Mouse (Mus musculus) kidney, adult 11 months (tissue): ENCODE results near the gene Krt9.
"Not testable (repeated sequence)": the region's sequence is repeated elsewhere in the genome, so short reads cannot be mapped to it uniquely, and the experiment has no call there.

Experiments
- DNase-seq: peaks from one replicate; pipeline ENCODE4 v3.0.0; 2022

Gene Krt9

GRCm38 (mm10) chr11:100192992-100193391 lies at the start of gene Krt9:
Krt9 (minus strand) TSS chr11:100193246.
- no peak for DNase-seq

- not testable (repeated sequence) for DNase-seq
Observed at GRCm38 (mm10) chr11:100240272-100240671, 47.2 kb upstream of the Krt9 start.

GRCm38 (mm10) chr11:100221741-100222140 lies 28.7 kb upstream of the Krt9 start:
- DNase-seq, result no peak

GRCm38 (mm10) chr11:100219304-100219703 lies 26.3 kb upstream of the Krt9 start:
- no peak for DNase-seq

GRCm38 (mm10) chr11:100208542-100208941 lies 15.5 kb upstream of the Krt9 start:
- no peak for DNase-seq

- DNase-seq, result no peak
Observed at GRCm38 (mm10) chr11:100207498-100207897, 14.5 kb upstream of the Krt9 start, which contains the start of gene Krt14. Krt14 (minus strand) TSS chr11:100207548.

- DNase-seq, result no peak
Observed at GRCm38 (mm10) chr11:100203448-100203847, 10.4 kb upstream of the Krt9 start.

- no peak for DNase-seq
Observed at GRCm38 (mm10) chr11:100202906-100203305, 9.9 kb upstream of the Krt9 start.

GRCm38 (mm10) chr11:100200104-100200820 lies 7.2 kb upstream of the Krt9 start:
- DNase-seq, result no peak

GRCm38 (mm10) chr11:100198666-100199065 lies 5.6 kb upstream of the Krt9 start:
- no peak for DNase-seq

- DNase-seq, result no peak
Observed at GRCm38 (mm10) chr11:100191820-100192219, 1.2 kb downstream of the Krt9 start.

- no peak for DNase-seq
Observed at GRCm38 (mm10) chr11:100186736-100187135, 6.3 kb downstream of the Krt9 start.

- DNase-seq, result no peak
Observed at GRCm38 (mm10) chr11:100181725-100182124, 11.3 kb downstream of the Krt9 start.

GRCm38 (mm10) chr11:100179260-100179659 lies 13.8 kb downstream of the Krt9 start:
- DNase-seq, result no peak

- no peak for DNase-seq
Observed at GRCm38 (mm10) chr11:100178307-100178706, 14.7 kb downstream of the Krt9 start.

- no peak for DNase-seq
Observed at GRCm38 (mm10) chr11:100176791-100177190, 16.3 kb downstream of the Krt9 start.

- peak; percentile 26 for DNase-seq
Observed at GRCm38 (mm10) chr11:100168765-100169762, 24.0 kb downstream of the Krt9 start.

GRCm38 (mm10) chr11:100168071-100168470 lies 25.0 kb downstream of the Krt9 start:
- DNase-seq, result no peak

- peak; percentile 24 for DNase-seq
Observed at GRCm38 (mm10) chr11:100164392-100164791, 28.7 kb downstream of the Krt9 start.

GRCm38 (mm10) chr11:100157908-100158477 lies 35.1 kb downstream of the Krt9 start:
- DNase-seq, result no peak

GRCm38 (mm10) chr11:100157331-100157730 lies 35.7 kb downstream of the Krt9 start:
- DNase-seq, result no peak

GRCm38 (mm10) chr11:100155497-100156255 lies 37.4 kb downstream of the Krt9 start:
- DNase-seq, result no peak
